Mouse (Mus musculus): Measurements from ENCODE around the gene Dusp22. TPM values are rescaled to one million over a fixed set of nuclear protein-coding genes. Genes with fewer than 3 reads are reported as not detected.

The Dusp22 gene
- total RNA-seq, 1 experiment from 2014 or later = 30.8 TPM

GRCm38 (mm10) chr13:30750461-30751303, 90.9 kb downstream of the Dusp22 start:
- DNase-seq = no peak

- DNase-seq = no peak
Observed at GRCm38 (mm10) chr13:30751304-30751580, 91.4 kb downstream of the Dusp22 start.

GRCm38 (mm10) chr13:30752581-30753187, 92.9 kb downstream of the Dusp22 start:
- DNase-seq = no peak

GRCm38 (mm10) chr13:30753441-30753840, 93.6 kb downstream of the Dusp22 start:
- no peak for DNase-seq

GRCm38 (mm10) chr13:30754066-30754465, 94.3 kb downstream of the Dusp22 start:
- DNase-seq = no peak

- DNase-seq = no peak
Observed at GRCm38 (mm10) chr13:30754825-30755476, 95.2 kb downstream of the Dusp22 start.

GRCm38 (mm10) chr13:30755577-30755976, 95.8 kb downstream of the Dusp22 start:
- no peak for DNase-seq

- DNase-seq = no peak
Observed at GRCm38 (mm10) chr13:30755998-30756639, 96.3 kb downstream of the Dusp22 start.

- DNase-seq = no peak
Observed at GRCm38 (mm10) chr13:30757264-30757900, 97.6 kb downstream of the Dusp22 start.

- no peak for DNase-seq
Observed at GRCm38 (mm10) chr13:30758789-30759381, 99.1 kb downstream of the Dusp22 start.

GRCm38 (mm10) chr13:30760374-30761090, 100.7 kb downstream of the Dusp22 start:
- no peak for DNase-seq

Other genes starting within 250 kb of the Dusp22 start
- gene Uqcrfs1, start 114.6 kb upstream of the Dusp22 start, total RNA-seq (2021) = 284 and 287 TPM in 2 replicates
- gene Irf4, start 89.2 kb downstream of the Dusp22 start, total RNA-seq (2021) = 2.0 and 2.6 TPM in 2 replicates